Mouse (Mus musculus): ENCODE data around the gene Gm43738. TPM values are rescaled to one million over a fixed set of nuclear protein-coding genes. Genes with fewer than 3 reads are reported as not detected.

Gene Gm43738
- polyA plus RNA-seq, 1 experiment from 2014 or later = not detected

DNA sequence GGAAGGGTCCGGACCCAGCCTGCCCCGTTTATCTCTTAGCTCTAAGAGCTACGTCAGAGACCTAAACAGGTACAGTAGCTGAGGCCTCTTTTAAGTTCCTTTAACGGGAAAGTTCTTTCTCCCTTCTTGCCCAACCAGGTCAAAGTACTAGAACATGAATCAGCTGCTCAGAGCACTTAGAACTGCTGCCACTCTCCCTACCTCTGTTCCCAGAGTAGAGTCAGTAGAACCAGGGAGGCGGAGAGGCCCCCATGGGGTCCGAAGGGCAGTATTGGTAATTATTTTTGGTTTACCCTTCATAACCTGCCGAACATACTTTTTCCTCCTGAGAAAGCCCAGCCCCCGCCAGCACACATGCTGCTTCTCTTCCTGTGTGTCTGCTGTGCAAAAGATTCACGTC, 23.5 kb downstream of the Gm43738 start:
- no peak overlapping the region for H3K27ac ChIP-seq
- no peaks in the 10 kb centered on the region for H3K9me3 ChIP-seq (replicated peaks; ENCODE audit: low read length)
- DNase-seq (ENCODE audit: low spot score) (no peak), ATAC-seq (replicated peaks; ENCODE audit: low FRiP score, low read depth) (no peak)
- H3K4me3 ChIP-seq (replicated peaks; ENCODE audit: low read depth, low read length) = no peak overlapping the region
- no peaks in the 10 kb centered on the region for H3K4me1 ChIP-seq (replicated peaks; ENCODE audit: insufficient read depth, low read length)
- 77% methylated on average over 9 of the region's 9 CpGs for WGBS
- peaks cover 50% of the 10 kb centered on the region for H3K36me3 ChIP-seq (ENCODE audit: insufficient read depth, low read length)
- no peak for TF ChIP-seq CTCF (IDR thresholded peaks at IDR 0.05; ENCODE audit: low read depth)
- no peak overlapping the region for H3K4me2 ChIP-seq (ENCODE audit: low read length)
- H3K9ac ChIP-seq (ENCODE audit: low read depth, low read length) = no peak overlapping the region
- no peaks in the 10 kb centered on the region for H3K27me3 ChIP-seq (ENCODE audit: insufficient read depth, low read length)

DNA sequence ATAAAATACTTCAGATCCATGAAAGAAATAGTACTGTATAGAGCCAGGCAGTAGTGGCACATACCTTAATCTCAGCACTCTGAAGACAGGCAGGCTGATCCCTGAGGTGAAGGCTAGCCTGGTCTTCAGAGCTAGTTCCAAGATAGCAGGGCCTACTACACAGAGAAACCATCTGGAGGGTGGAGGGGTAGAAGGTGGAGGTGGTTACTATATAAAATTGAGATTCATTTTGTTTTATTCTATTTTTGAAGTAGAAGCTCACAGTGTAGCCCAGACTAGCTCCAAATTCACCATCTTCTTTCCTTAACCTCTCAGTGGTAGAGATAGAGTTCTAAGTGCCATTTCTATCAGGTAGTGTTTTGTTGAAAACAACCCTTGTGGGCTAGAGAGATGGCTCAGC, 33.6 kb downstream of the Gm43738 start:
- H3K4me2 ChIP-seq (ENCODE audit: low read length) = no peak overlapping the region
- no peak for TF ChIP-seq CTCF (IDR thresholded peaks at IDR 0.05; ENCODE audit: low read depth)
- H3K4me3 ChIP-seq (replicated peaks; ENCODE audit: low read depth, low read length) = no peak overlapping the region

DNA sequence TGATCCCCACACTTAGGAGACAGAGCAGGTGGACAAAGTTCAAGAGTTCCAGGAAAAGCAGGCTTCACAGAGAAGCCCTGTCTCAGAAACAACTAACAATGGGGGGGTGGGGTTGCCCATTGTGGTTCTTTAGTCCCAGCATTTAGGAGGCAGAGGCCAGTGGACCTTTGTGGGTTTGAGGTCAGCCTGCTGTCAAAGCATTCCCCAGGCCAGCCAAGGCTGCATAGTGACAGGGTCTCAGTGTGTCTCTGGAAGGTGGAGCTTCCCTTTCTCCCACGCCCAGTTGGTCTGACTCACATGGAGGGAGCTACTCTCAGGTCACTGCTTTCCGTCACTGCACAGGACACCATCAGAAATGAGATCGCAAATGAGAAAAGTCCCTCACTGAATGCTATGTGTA, 39.2 kb downstream of the Gm43738 start:
- H3K27me3 ChIP-seq (ENCODE audit: insufficient read depth, low read length) = no peaks in the 10 kb centered on the region
- WGBS = 86% methylated on average over 3 of the region's 3 CpGs
- no peak overlapping the region for H3K9ac ChIP-seq (ENCODE audit: low read depth, low read length)
- no peak for TF ChIP-seq CTCF (IDR thresholded peaks at IDR 0.05; ENCODE audit: low read depth)
- H3K4me3 ChIP-seq (replicated peaks; ENCODE audit: low read depth, low read length) = no peak overlapping the region
- H3K9me3 ChIP-seq (replicated peaks; ENCODE audit: low read length) = no peaks in the 10 kb centered on the region
- peaks cover 41% of the 10 kb centered on the region for H3K36me3 ChIP-seq (ENCODE audit: insufficient read depth, low read length)
- ATAC-seq (replicated peaks; ENCODE audit: low FRiP score, low read depth) (no peak), DNase-seq (ENCODE audit: low spot score) (no peak)
- H3K4me2 ChIP-seq (ENCODE audit: low read length) = no peak overlapping the region
- H3K4me1 ChIP-seq (replicated peaks; ENCODE audit: insufficient read depth, low read length) = no peaks in the 10 kb centered on the region
- no peak overlapping the region for H3K27ac ChIP-seq

More for the DNA sequence above, 33.6 kb downstream of the Gm43738 start:
- Histone ChIP-seq H3K36me3 (ENCODE audit: insufficient read depth, low read length) (peaks cover 63% of the 10 kb centered on the region), H3K9ac (ENCODE audit: low read depth, low read length) (no peak overlapping the region), H3K27ac (no peak overlapping the region), H3K27me3 (ENCODE audit: insufficient read depth, low read length) (no peaks in the 10 kb centered on the region), H3K4me1 (replicated peaks; ENCODE audit: insufficient read depth, low read length) (no peaks in the 10 kb centered on the region), H3K9me3 (replicated peaks; ENCODE audit: low read length) (no peaks in the 10 kb centered on the region)
- DNase-seq (ENCODE audit: low spot score) = no peak
- ATAC-seq (replicated peaks; ENCODE audit: low FRiP score, low read depth) = no peak

DNA sequence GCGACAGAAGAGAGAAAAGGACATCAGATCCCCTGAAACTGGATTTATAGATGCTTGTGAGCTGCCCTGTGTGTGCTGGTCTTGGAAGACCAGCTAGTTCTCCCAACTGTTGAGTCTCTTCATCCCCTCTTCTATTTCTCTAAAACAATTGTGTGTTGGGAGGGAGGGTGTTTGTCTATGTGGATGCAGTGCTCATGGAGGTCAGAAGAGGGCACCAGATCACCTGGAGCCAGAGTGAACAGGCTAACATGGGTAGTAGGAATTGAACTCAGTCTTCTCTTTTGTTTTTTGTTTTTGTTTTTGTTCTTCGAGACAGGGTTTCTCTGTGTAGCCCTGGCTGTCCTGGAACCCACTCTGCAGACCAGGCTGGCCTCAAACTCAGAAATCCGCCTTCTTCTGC, 42.1 kb downstream of the Gm43738 start:
- 84% methylated on average over 3 of the region's 3 CpGs for WGBS
- TF ChIP-seq CTCF (IDR thresholded peaks at IDR 0.05; ENCODE audit: low read depth) = peak; percentile 67
- H3K9me3 ChIP-seq (replicated peaks; ENCODE audit: low read length) = no peaks in the 10 kb centered on the region
- H3K27me3 ChIP-seq (ENCODE audit: insufficient read depth, low read length) = no peaks in the 10 kb centered on the region
- no peak overlapping the region for H3K4me3 ChIP-seq (replicated peaks; ENCODE audit: low read depth, low read length)
- H3K9ac ChIP-seq (ENCODE audit: low read depth, low read length) = no peak overlapping the region
- no peak overlapping the region for H3K27ac ChIP-seq
- ATAC-seq (replicated peaks; ENCODE audit: low FRiP score, low read depth) (no peak), DNase-seq (ENCODE audit: low spot score) (peak; percentile 27)
- H3K4me1 ChIP-seq (replicated peaks; ENCODE audit: insufficient read depth, low read length) = no peaks in the 10 kb centered on the region
- H3K36me3 ChIP-seq (ENCODE audit: insufficient read depth, low read length) = peaks cover 42% of the 10 kb centered on the region
- H3K4me2 ChIP-seq (ENCODE audit: low read length) = no peak overlapping the region

- ATAC-seq (replicated peaks; ENCODE audit: low FRiP score, low read depth) (no peak), DNase-seq (ENCODE audit: low spot score) (no peak)
- no peak for TF ChIP-seq CTCF (IDR thresholded peaks at IDR 0.05; ENCODE audit: low read depth)
- Histone ChIP-seq H3K4me1 (replicated peaks; ENCODE audit: insufficient read depth, low read length) (no peaks in the 10 kb centered on the region), H3K4me3 (replicated peaks; ENCODE audit: low read depth, low read length) (no peak overlapping the region), H3K4me2 (ENCODE audit: low read length) (no peak overlapping the region), H3K9me3 (replicated peaks; ENCODE audit: low read length) (no peaks in the 10 kb centered on the region), H3K27ac (no peak overlapping the region), H3K9ac (ENCODE audit: low read depth, low read length) (no peak overlapping the region), H3K27me3 (ENCODE audit: insufficient read depth, low read length) (no peaks in the 10 kb centered on the region), H3K36me3 (ENCODE audit: insufficient read depth, low read length) (peaks cover 39% of the 10 kb centered on the region)
- 92% methylated on average over 9 of the region's 9 CpGs for WGBS
These were observed 42.5 kb downstream of the Gm43738 start for GRCm38 (mm10) chr3:89058361-89058760.

- no peak for TF ChIP-seq CTCF (IDR thresholded peaks at IDR 0.05; ENCODE audit: low read depth)
- H3K27me3 ChIP-seq (ENCODE audit: insufficient read depth, low read length) = no peaks in the 10 kb centered on the region
- H3K36me3 ChIP-seq (ENCODE audit: insufficient read depth, low read length) = peaks cover 55% of the 10 kb centered on the region
- ATAC-seq (replicated peaks; ENCODE audit: low FRiP score, low read depth) = no peak
- 95% methylated on average over 4 of the region's 4 CpGs for WGBS
- no peak overlapping the region for H3K27ac ChIP-seq
- no peaks in the 10 kb centered on the region for H3K4me1 ChIP-seq (replicated peaks; ENCODE audit: insufficient read depth, low read length)
- no peak overlapping the region for H3K9ac ChIP-seq (ENCODE audit: low read depth, low read length)
- H3K4me2 ChIP-seq (ENCODE audit: low read length) = no peak overlapping the region
- no peaks in the 10 kb centered on the region for H3K9me3 ChIP-seq (replicated peaks; ENCODE audit: low read length)
- DNase-seq (ENCODE audit: low spot score) = no peak
- no peak overlapping the region for H3K4me3 ChIP-seq (replicated peaks; ENCODE audit: low read depth, low read length)
These were observed 57.5 kb downstream of the Gm43738 start for GRCm38 (mm10) chr3:89043359-89043758.

Other genes starting within 250 kb of the Gm43738 start
- 53.1 and 58.0 TPM in 2 replicates for gene Msto1, start 187.1 kb downstream of the Gm43738 start, polyA plus RNA-seq (2015; fragmentation: Nextera tagmentation; extraction: Ambion mirVana)
- gene Ash1l, start 150.5 kb downstream of the Gm43738 start, polyA plus RNA-seq (2015; fragmentation: Nextera tagmentation; extraction: Ambion mirVana) = 13.0 and 14.2 TPM in 2 replicates
- 150 and 151 TPM in 2 replicates for gene Dap3, start 149.9 kb downstream of the Gm43738 start, polyA plus RNA-seq (2015; fragmentation: Nextera tagmentation; extraction: Ambion mirVana)
- gene Rusc1, start 7.8 kb downstream of the Gm43738 start, polyA plus RNA-seq (2015; fragmentation: Nextera tagmentation; extraction: Ambion mirVana) = 19.8 TPM in 2 replicates
- 138 and 150 TPM in 2 replicates for gene Fdps, start 860 bp upstream of the Gm43738 start, polyA plus RNA-seq (2015; fragmentation: Nextera tagmentation; extraction: Ambion mirVana)
- gene Pklr, start 35.0 kb upstream of the Gm43738 start, polyA plus RNA-seq (2015; fragmentation: Nextera tagmentation; extraction: Ambion mirVana) = 3.7 and 6.8 TPM in 2 replicates
- 0.71 and 0.91 TPM in 2 replicates for gene Hcn3, start 59.1 kb upstream of the Gm43738 start, polyA plus RNA-seq (2015; fragmentation: Nextera tagmentation; extraction: Ambion mirVana)
- gene Clk2, start 63.7 kb upstream of the Gm43738 start, polyA plus RNA-seq (2015; fragmentation: Nextera tagmentation; extraction: Ambion mirVana) = 16.9 and 18.8 TPM in 2 replicates
- gene Scamp3, start 76.4 kb upstream of the Gm43738 start, polyA plus RNA-seq (2015; fragmentation: Nextera tagmentation; extraction: Ambion mirVana) = 107 and 115 TPM in 2 replicates
- gene Fam189b, start 82.0 kb upstream of the Gm43738 start, polyA plus RNA-seq (2015; fragmentation: Nextera tagmentation; extraction: Ambion mirVana) = 23.5 and 24.1 TPM in 2 replicates
- gene Gba, start 101.8 kb upstream of the Gm43738 start, polyA plus RNA-seq (2015; fragmentation: Nextera tagmentation; extraction: Ambion mirVana) = 53.6 and 56.0 TPM in 2 replicates
- 10.4 and 12.1 TPM in 2 replicates for gene Thbs3, start 114.1 kb upstream of the Gm43738 start, polyA plus RNA-seq (2015; fragmentation: Nextera tagmentation; extraction: Ambion mirVana)
- 200 and 218 TPM in 2 replicates for gene Mtx1, start 126.0 kb upstream of the Gm43738 start, polyA plus RNA-seq (2015; fragmentation: Nextera tagmentation; extraction: Ambion mirVana)
- 42.8 and 49.5 TPM in 2 replicates for gene Muc1, start 128.0 kb upstream of the Gm43738 start, polyA plus RNA-seq (2015; fragmentation: Nextera tagmentation; extraction: Ambion mirVana)
- 328 and 371 TPM in 2 replicates for gene Krtcap2, start 144.9 kb upstream of the Gm43738 start, polyA plus RNA-seq (2015; fragmentation: Nextera tagmentation; extraction: Ambion mirVana)
- 2.7 and 3.7 TPM in 2 replicates for gene Trim46, start 145.2 kb upstream of the Gm43738 start, polyA plus RNA-seq (2015; fragmentation: Nextera tagmentation; extraction: Ambion mirVana)
- 148 and 182 TPM in 2 replicates for gene Dpm3, start 158.3 kb upstream of the Gm43738 start, polyA plus RNA-seq (2015; fragmentation: Nextera tagmentation; extraction: Ambion mirVana)
- gene Slc50a1, start 169.5 kb upstream of the Gm43738 start, polyA plus RNA-seq (2015; fragmentation: Nextera tagmentation; extraction: Ambion mirVana) = 75.8 and 82.2 TPM in 2 replicates
- gene Efna1, start 180.0 kb upstream of the Gm43738 start, polyA plus RNA-seq (2015; fragmentation: Nextera tagmentation; extraction: Ambion mirVana) = 79.5 and 83.5 TPM in 2 replicates
- 4.2 and 6.1 TPM in 2 replicates for gene Efna3, start 221.9 kb upstream of the Gm43738 start, polyA plus RNA-seq (2015; fragmentation: Nextera tagmentation; extraction: Ambion mirVana)
- 24.4 and 25.4 TPM in 2 replicates for gene Efna4, start 236.9 kb upstream of the Gm43738 start, polyA plus RNA-seq (2015; fragmentation: Nextera tagmentation; extraction: Ambion mirVana)
- gene Adam15, start 248.9 kb upstream of the Gm43738 start, polyA plus RNA-seq (2015; fragmentation: Nextera tagmentation; extraction: Ambion mirVana) = 85.4 and 90.7 TPM in 2 replicates